Mouse (Mus musculus) gastrocnemius, adult 2 months (tissue): ENCODE results near the gene Gpm6a. TPM values are rescaled to one million over a fixed set of nuclear protein-coding genes. Genes with fewer than 3 reads are reported as not detected.

Experiments used
- DNase-seq: peaks from one replicate; pipeline ENCODE4 v3.0.0; 2022
- H3K27ac ChIP-seq: fragments of 200-600 bp; 2 replicates; pipeline ENCODE4 v1.8.1; 2022; ENCODE audit warnings: mild to moderate bottlenecking
- H3K4me3 ChIP-seq: fragments of 200-600 bp; 2 replicates; pipeline ENCODE4 v1.8.1; 2022; ENCODE audit warnings: mild to moderate bottlenecking, moderate library complexity
- CTCF ChIP-seq: fragments of 200-600 bp; IDR thresholded peaks from 2 replicates; pipeline ENCODE4 v1.8.1; 2022; ENCODE audit warnings: antibody characterized with exemption, mild to moderate bottlenecking, moderate library complexity
- intact Hi-C: fragments of 180-260 bp; cut with DNase I; formaldehyde crosslinking; loops from one replicate; pipeline ENCODE4 v1.15.1; 2025
- total RNA-seq, 2 experiments: library from RNA; stranded (reverse); gene quantifications; 2 replicates each; pipeline ENCODE4 v1.2.3; 2021

The Gpm6a gene
- total RNA-seq, 2 experiments from 2014 or later, result 0.18 to 0.42 TPM

GRCm38 (mm10) chr8:54975020-54975419 is 20.4 kb downstream of the Gpm6a start:
- no peak for TF ChIP-seq CTCF
- intact Hi-C loops, result no loop called here
- no peak overlapping the region for H3K4me3 ChIP-seq
- H3K27ac ChIP-seq, result no peak overlapping the region
- DNase-seq, result no peak

DNA sequence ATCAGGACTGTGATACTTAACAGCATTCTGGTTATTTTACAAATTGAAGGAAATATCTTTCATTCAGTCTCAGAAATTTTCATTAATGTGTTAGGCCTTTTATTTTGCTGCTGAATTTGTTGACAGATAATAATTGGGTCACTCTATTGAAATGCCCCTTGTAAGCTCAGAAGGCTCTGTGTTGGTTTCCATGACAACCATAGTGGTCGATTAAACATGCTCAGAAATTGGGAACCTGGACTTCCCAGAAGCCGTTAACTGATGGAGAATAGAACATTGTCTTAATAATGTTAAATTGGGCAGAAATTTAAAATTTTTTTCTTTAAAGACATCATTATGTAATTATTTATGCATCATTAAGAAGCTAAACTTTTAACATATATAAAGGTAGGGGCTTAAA is 20.9 kb downstream of the Gpm6a start:
- TF ChIP-seq CTCF, result no peak
- H3K27ac ChIP-seq, result no peak overlapping the region
- DNase-seq, result no peak
- no peak overlapping the region for H3K4me3 ChIP-seq
- intact Hi-C loops, result no loop called here

DNA sequence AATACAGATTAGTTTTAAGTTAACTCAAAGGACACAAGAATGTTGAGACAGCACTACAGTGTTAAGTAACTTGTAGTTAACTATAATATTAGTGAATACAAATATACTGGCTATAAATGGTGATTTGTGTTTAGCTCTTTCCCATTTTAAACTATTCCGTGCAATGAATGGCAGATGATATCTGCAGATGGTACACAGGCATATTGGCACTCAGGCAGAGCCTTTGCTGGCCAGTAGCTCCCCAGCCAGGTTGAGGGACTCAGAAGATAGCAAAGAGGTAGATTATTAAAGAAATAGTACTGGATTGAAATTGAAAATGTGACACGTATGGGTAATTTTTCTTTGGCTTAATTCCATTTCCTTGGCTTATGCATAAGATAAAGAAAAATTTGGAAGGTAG is 21.3 kb downstream of the Gpm6a start:
- Histone ChIP-seq H3K4me3 (no peak overlapping the region), H3K27ac (no peak overlapping the region)
- DNase-seq, result no peak
- TF ChIP-seq CTCF, result no peak
- intact Hi-C loops, result no loop called here

DNA sequence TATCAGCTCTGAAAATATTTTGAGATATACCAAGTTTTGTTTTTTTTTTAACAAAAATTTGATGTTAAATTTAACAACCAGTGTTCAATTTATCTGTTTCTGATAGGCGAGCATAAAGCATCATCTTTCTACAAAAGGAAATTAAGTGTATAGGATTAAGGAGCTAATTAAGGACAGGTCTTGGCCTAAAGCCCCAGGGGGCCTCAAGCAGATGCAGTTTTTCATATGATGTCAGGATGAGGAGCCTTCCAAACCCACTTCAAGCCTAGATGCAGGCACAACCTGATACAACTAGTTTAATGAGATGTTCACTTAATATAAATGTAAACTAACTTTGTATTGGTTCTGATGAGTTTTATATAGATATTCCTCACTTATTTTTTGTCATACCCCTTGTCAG is 22.0 kb downstream of the Gpm6a start:
- Histone ChIP-seq H3K27ac (no peak overlapping the region), H3K4me3 (no peak overlapping the region)
- no peak for TF ChIP-seq CTCF
- DNase-seq, result no peak
- intact Hi-C loops, result no loop called here

DNA sequence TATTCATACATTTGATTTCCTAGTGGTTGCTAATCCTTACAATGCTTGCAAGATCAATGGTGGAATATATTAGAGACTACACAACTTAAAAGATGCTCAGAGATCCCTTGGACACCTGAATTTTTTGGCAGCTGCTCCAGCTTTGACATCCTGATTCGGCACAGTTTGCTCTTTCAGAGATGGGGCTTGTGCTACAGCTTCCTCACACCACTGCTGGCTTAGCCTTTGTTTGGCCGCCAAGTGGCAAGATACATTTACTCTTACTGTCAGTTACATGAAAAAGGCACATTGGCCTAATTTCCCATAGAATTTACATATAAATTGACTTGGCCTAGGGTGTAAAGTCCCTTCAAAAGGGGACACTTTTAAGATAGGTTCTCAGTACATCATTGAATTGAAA is 32.1 kb downstream of the Gpm6a start:
- no peak for DNase-seq
- H3K27ac ChIP-seq, result no peak overlapping the region
- no peak for TF ChIP-seq CTCF
- no peak overlapping the region for H3K4me3 ChIP-seq
- intact Hi-C loops, result no loop called here

GRCm38 (mm10) chr8:54989093-54989492 is 34.5 kb downstream of the Gpm6a start:
- DNase-seq, result no peak
- TF ChIP-seq CTCF, result no peak
- intact Hi-C loops, result no loop called here
- Histone ChIP-seq H3K4me3 (no peak overlapping the region), H3K27ac (no peak overlapping the region)

DNA sequence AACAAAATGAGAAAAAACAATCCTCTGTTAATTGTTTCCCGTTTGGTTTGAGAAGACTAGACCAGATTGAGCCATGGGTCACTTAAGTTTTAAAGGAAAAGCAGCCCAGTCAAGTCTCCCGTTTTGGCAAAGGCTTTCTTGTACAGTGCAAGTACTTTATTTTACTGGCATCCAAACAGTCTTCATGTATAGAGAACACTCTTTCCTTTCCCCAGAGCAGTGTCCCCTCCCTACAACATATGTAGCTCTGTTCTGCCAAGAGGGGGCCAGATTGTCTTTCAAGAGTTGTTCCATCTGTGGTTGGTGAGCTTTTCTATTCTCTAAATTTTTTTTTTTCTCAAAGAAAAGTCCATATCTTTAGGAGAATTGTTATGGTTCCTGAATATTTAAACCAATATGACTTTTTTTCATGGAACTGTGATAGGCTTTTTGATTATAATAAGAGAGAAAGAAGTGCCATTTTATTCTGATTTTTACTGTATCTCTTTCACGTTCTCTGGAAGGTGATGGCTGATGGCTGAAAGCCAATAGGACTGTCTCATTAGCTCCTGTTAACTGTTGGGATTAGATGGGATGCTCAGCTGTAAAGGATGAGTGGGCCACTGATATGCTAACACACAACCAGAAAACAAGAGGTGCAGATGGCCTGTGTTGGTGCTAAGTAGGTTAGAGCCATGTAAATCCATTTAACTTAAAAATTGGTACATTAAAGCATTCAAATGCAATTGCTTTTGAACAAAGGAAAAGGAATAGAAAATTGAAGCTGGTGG is 37.4 kb downstream of the Gpm6a start:
- no peak for TF ChIP-seq CTCF
- intact Hi-C loops, result no loop called here
- H3K27ac ChIP-seq, result no peak overlapping the region
- DNase-seq, result no peak
- H3K4me3 ChIP-seq, result no peak overlapping the region

DNA sequence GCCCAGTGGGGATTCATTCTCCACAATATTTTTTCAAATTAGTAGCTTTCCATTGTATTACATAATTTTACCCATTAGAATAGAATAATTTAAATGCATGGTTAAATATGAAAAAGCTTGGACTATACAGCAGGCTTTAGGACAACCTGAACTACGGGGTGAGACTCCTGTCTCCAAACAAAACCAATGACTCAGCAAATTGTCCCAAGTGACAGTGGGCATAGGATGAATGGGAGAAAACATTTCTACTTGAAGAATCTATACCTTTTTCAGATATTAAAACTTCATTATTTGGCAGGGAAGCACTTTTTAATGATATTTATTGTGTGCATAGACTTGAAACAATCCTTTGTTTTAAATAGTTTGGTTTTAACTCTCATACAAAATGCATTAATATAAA is 41.0 kb downstream of the Gpm6a start:
- DNase-seq, result no peak
- intact Hi-C loops, result no loop called here
- Histone ChIP-seq H3K27ac (no peak overlapping the region), H3K4me3 (no peak overlapping the region)
- no peak for TF ChIP-seq CTCF

DNA sequence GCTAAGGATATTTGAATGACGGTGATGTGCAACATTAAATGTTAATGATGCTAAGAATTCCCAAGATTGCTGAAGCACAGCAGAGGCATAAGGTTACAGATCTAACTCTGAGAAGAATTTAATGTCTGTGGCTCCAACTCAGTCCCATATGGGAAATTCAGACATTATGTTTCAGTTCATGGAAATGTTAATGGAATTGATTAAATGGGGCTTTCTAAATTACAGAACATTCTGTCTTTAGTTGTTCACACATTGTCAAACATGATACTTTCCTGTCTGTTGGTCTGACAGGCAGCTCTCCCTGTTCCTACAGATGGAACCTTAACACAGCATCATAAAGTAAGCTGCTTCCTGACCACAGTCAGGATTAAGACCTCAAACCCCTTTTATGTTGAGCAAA is 47.8 kb downstream of the Gpm6a start:
- H3K4me3 ChIP-seq, result no peak overlapping the region
- TF ChIP-seq CTCF, result no peak
- H3K27ac ChIP-seq, result no peak overlapping the region
- intact Hi-C loops, result no loop called here
- no peak for DNase-seq

GRCm38 (mm10) chr8:55002946-55003345 is 48.3 kb downstream of the Gpm6a start:
- no peak for DNase-seq
- H3K27ac ChIP-seq, result no peak overlapping the region
- H3K4me3 ChIP-seq, result no peak overlapping the region
- no peak for TF ChIP-seq CTCF
- intact Hi-C loops, result no loop called here

DNA sequence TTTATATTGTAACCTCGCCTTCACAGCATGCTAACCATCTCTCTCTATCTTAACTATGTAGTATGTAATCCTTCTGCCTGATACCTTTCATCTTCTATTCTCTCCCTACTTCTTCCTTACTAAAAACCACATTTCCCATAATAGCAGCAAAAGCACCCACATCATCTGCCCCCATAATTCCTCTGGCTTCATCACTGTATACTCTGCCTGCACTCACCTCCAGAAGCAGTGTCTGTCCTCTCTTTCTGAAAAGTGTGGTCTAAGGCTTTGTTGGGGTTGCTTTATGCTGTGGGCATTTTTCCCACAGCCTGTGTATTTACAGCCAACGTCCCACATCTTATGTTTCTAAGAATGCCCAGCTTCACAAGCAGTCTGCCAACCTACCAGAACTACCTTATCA is 57.6 kb downstream of the Gpm6a start:
- Histone ChIP-seq H3K27ac (no peak overlapping the region), H3K4me3 (no peak overlapping the region)
- no peak for DNase-seq
- no peak for TF ChIP-seq CTCF
- intact Hi-C loops, result no loop called here

GRCm38 (mm10) chr8:55017071-55017470 is 62.4 kb downstream of the Gpm6a start:
- no peak for DNase-seq
- Histone ChIP-seq H3K27ac (no peak overlapping the region), H3K4me3 (no peak overlapping the region)
- intact Hi-C loops, result no loop called here
- TF ChIP-seq CTCF, result no peak

GRCm38 (mm10) chr8:55025851-55026660 is 71.4 kb downstream of the Gpm6a start:
- no peak for DNase-seq
- TF ChIP-seq CTCF, result no peak
- no peak overlapping the region for H3K27ac ChIP-seq
- intact Hi-C loops, result no loop called here
- H3K4me3 ChIP-seq, result no peak overlapping the region

GRCm38 (mm10) chr8:55026661-55027000 is 72.0 kb downstream of the Gpm6a start:
- TF ChIP-seq CTCF, result no peak
- intact Hi-C loops, result no loop called here
- Histone ChIP-seq H3K4me3 (no peak overlapping the region), H3K27ac (no peak overlapping the region)
- no peak for DNase-seq
